Mouse (Mus musculus): ENCODE data around the gene Ccdc9. TPM values are rescaled to one million over a fixed set of nuclear protein-coding genes. Genes with fewer than 3 reads are reported as not detected.
"Not testable (repeated sequence)": the region's sequence is repeated elsewhere in the genome, so short reads cannot be mapped to it uniquely, and the experiment has no call there.

Ccdc9 gene
- polyA plus RNA-seq, 1 experiment from 2014 or later: 16.2 TPM

DNA sequence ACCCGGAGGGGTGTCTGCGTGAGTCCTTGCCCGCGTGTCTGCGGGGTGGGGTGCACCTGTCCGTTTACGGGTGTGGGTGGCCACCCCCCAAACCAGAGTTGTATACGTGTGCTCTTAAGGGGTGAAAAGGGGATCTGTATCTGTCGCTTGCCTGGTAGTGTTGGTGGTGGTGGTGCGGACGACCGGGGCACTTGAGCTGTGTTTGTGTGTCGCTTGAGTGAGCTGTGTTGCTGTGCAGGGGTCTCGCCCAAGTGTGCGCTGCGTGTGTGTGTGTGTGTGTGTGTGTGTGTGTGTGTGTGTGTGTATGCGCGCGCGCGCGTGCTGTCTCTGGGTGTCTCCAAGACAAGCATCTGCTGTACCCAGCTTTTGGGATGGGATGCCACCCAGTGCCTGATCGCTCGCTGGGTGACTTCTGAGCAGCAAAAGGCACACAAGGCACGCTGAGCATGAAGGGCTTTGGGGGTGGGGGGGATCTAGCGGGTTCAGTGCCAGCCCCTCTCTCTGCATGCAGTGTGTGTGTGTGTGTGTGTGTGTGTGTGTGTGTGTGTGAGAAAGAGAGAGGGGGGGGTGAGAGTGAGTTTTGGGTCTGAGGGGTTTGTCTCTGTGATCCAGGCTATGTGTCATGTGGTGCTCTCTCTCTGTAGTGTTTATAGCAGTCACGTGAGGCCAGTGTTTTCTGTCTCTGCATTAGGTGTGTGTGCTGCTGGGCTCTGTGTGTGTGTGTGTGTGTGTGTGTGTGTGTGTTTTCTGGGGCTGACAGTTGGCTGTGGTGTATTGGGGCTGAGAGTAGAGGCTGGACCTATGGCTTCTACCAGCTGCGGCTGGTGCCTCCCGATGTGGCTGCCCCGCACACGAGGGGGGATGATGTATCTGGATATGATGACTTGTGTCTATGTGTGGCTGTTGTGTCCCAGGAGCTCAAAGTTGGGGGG lies 24.2 kb upstream of the Ccdc9 start:
- WGBS: under 1% methylated on average over 31 of the region's 31 CpGs
- Histone ChIP-seq H3K4me3 (ENCODE audit: low read depth, low read length) (peak overlapping the region; percentile 71), H3K27ac (replicated peaks; ENCODE audit: low read depth, low read length) (no peak overlapping the region), H3K36me3 (replicated peaks; ENCODE audit: control insufficient read depth, insufficient read depth, low read depth, low read length) (no peaks in the 10 kb centered on the region), H3K9ac (replicated peaks; ENCODE audit: low read length) (peak overlapping the region; percentile 89), H3K9me3 (replicated peaks; ENCODE audit: control insufficient read depth, low read length) (no peaks in the 10 kb centered on the region), H3K4me1 (ENCODE audit: control insufficient read depth, insufficient read depth, low read length) (peaks cover 18% of the 10 kb centered on the region), H3K27me3 (ENCODE audit: control insufficient read depth, insufficient read depth, low read length) (peaks cover 11% of the 10 kb centered on the region; the same call in 1 of the 2 replicates), H3K4me2 (ENCODE audit: low read depth, low read length) (peak overlapping the region; percentile 100)
- DNase-seq (ENCODE audit: low spot score) (peak; percentile 16), ATAC-seq (replicated peaks; ENCODE audit: insufficient number of reproducible peaks, low FRiP score, low TSS enrichment, low read depth) (no peak)

DNA sequence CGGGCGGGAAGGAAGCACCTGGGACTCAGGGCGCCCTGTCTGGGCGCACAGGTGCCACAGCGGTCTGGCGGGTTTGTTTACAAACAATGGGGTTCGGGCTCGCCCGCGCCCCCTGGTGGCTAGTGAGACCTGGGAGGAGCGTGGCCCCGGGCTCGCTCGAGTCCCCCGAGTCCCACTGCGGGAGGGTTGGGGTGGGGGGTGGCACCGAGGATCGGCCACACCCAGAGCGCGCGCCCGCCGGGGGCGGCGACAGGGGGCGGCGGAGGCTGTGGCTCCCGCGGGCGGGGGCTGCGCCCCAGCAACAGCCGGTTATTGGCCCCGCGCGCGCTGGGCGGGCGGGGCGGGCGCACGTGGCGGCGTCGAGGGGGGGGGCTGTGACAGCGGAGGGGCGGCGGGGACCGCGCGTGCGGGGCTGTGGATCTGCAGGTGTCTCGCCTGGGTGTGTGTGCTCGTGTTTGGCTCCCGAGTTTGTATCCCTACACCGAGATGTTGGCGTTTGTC lies 23.5 kb upstream of the Ccdc9 start:
- no peak overlapping the region for H3K27ac ChIP-seq (replicated peaks; ENCODE audit: low read depth, low read length)
- no peak for ATAC-seq (replicated peaks; ENCODE audit: insufficient number of reproducible peaks, low FRiP score, low TSS enrichment, low read depth)
- H3K4me3 ChIP-seq (ENCODE audit: low read depth, low read length): peak overlapping the region; percentile 71

GRCm38 (mm10) chr7:16309318-16310019 lies 22.9 kb upstream of the Ccdc9 start:
- DNase-seq (ENCODE audit: low spot score) (peak; percentile 82), ATAC-seq (replicated peaks; ENCODE audit: insufficient number of reproducible peaks, low FRiP score, low TSS enrichment, low read depth) (peak; percentile 32)
- Histone ChIP-seq H3K27me3 (ENCODE audit: control insufficient read depth, insufficient read depth, low read length) (peaks cover 11% of the 10 kb centered on the region; the same call in 1 of the 2 replicates), H3K4me2 (ENCODE audit: low read depth, low read length) (peak overlapping the region; percentile 100), H3K4me1 (ENCODE audit: control insufficient read depth, insufficient read depth, low read length) (peaks cover 18% of the 10 kb centered on the region), H3K27ac (replicated peaks; ENCODE audit: low read depth, low read length) (no peak overlapping the region), H3K9ac (replicated peaks; ENCODE audit: low read length) (peak overlapping the region; percentile 50), H3K9me3 (replicated peaks; ENCODE audit: control insufficient read depth, low read length) (no peaks in the 10 kb centered on the region), H3K4me3 (ENCODE audit: low read depth, low read length) (peak overlapping the region; percentile 71), H3K36me3 (replicated peaks; ENCODE audit: control insufficient read depth, insufficient read depth, low read depth, low read length) (no peaks in the 10 kb centered on the region)
- under 1% methylated on average over 61 of the region's 61 CpGs for WGBS

More for the DNA sequence above, 23.5 kb upstream of the Ccdc9 start:
- H3K36me3 ChIP-seq (replicated peaks; ENCODE audit: control insufficient read depth, insufficient read depth, low read depth, low read length): no peaks in the 10 kb centered on the region
- peaks cover 18% of the 10 kb centered on the region for H3K4me1 ChIP-seq (ENCODE audit: control insufficient read depth, insufficient read depth, low read length)
- peak overlapping the region; percentile 50 for H3K9ac ChIP-seq (replicated peaks; ENCODE audit: low read length)
- WGBS: under 1% methylated on average over 37 of the region's 56 CpGs
- H3K9me3 ChIP-seq (replicated peaks; ENCODE audit: control insufficient read depth, low read length): no peaks in the 10 kb centered on the region
- peak overlapping the region; percentile 100 for H3K4me2 ChIP-seq (ENCODE audit: low read depth, low read length)
- DNase-seq (ENCODE audit: low spot score): peak; percentile 75
- peaks cover 11% of the 10 kb centered on the region; the same call in 1 of the 2 replicates for H3K27me3 ChIP-seq (ENCODE audit: control insufficient read depth, insufficient read depth, low read length)

- Histone ChIP-seq H3K36me3 (replicated peaks; ENCODE audit: control insufficient read depth, insufficient read depth, low read depth, low read length) (no peaks in the 10 kb centered on the region), H3K27me3 (ENCODE audit: control insufficient read depth, insufficient read depth, low read length) (peaks cover 11% of the 10 kb centered on the region; the same call in 1 of the 2 replicates), H3K4me3 (ENCODE audit: low read depth, low read length) (peak overlapping the region; percentile 71), H3K4me2 (ENCODE audit: low read depth, low read length) (peak overlapping the region; percentile 100), H3K27ac (replicated peaks; ENCODE audit: low read depth, low read length) (no peak overlapping the region), H3K9ac (replicated peaks; ENCODE audit: low read length) (peak overlapping the region; percentile 50), H3K4me1 (ENCODE audit: control insufficient read depth, insufficient read depth, low read length) (peaks cover 18% of the 10 kb centered on the region), H3K9me3 (replicated peaks; ENCODE audit: control insufficient read depth, low read length) (no peaks in the 10 kb centered on the region)
- DNase-seq (ENCODE audit: low spot score) (no peak), ATAC-seq (replicated peaks; ENCODE audit: insufficient number of reproducible peaks, low FRiP score, low TSS enrichment, low read depth) (no peak)
- WGBS: 43% methylated on average over 16 of the region's 16 CpGs
Observed at GRCm38 (mm10) chr7:16308555-16309317, 22.1 kb upstream of the Ccdc9 start.

DNA sequence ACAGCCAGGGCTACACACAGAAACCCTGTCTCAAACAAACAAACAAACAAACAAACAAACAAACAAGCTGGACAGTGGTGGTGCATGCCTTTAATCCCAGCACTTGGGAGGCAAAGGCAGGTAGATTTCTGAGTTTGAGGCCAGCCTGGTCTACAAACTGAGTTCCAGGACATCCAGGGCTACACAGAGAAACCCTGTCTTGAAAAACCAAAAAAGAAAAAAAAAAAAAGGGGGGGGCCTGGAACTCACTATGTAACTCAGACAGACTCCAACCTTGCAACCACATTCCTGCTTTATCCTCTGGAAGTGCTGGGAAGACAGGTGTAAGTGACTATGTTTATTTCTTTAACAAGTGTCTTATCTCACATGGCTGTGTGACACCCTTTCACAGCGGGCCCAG lies 21.5 kb upstream of the Ccdc9 start, which contains the start of gene Bbc3:
Gene Bbc3 (plus strand): TSS at position 301 of the 400 bp plus-strand sequence.
- H3K27ac ChIP-seq (replicated peaks; ENCODE audit: low read depth, low read length): not testable (repeated sequence)

DNA sequence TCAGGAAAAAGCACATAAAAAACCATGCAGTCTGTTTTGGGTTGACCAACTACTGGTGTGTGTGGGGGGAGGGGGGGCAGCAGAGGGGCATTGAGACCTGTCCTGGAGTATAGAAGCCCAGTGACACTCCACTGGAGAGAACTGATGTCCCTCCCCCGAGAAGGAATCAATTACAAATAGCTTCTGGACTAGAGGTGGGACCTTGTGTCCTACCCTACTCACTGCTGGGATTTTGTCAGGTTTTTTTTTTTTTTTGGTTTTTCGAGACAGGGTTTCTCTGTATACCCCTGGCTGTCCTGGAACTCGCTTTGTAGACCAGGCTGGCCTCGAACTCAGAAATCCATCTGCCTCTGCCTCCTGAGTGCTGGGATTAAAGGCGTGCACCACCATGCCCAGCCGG lies 20.5 kb upstream of the Ccdc9 start:
- H3K9ac ChIP-seq (replicated peaks; ENCODE audit: low read length); H3K27ac ChIP-seq (replicated peaks; ENCODE audit: low read depth, low read length); H3K4me3 ChIP-seq (ENCODE audit: low read depth, low read length); H3K9me3 ChIP-seq (replicated peaks; ENCODE audit: control insufficient read depth, low read length); H3K4me1 ChIP-seq (ENCODE audit: control insufficient read depth, insufficient read depth, low read length); DNase-seq (ENCODE audit: low spot score); H3K4me2 ChIP-seq (ENCODE audit: low read depth, low read length); ATAC-seq (replicated peaks; ENCODE audit: insufficient number of reproducible peaks, low FRiP score, low TSS enrichment, low read depth); H3K36me3 ChIP-seq (replicated peaks; ENCODE audit: control insufficient read depth, insufficient read depth, low read depth, low read length): not testable (repeated sequence)
- peaks cover 10% of the 10 kb centered on the region; the same call in 1 of the 2 replicates for H3K27me3 ChIP-seq (ENCODE audit: control insufficient read depth, insufficient read depth, low read length)
- WGBS: 68% methylated on average over 6 of the region's 6 CpGs

More for the DNA sequence above, 21.5 kb upstream of the Ccdc9 start, which contains the start of gene Bbc3:
- not testable (repeated sequence) for ATAC-seq (replicated peaks; ENCODE audit: insufficient number of reproducible peaks, low FRiP score, low TSS enrichment, low read depth); DNase-seq (ENCODE audit: low spot score); H3K36me3 ChIP-seq (replicated peaks; ENCODE audit: control insufficient read depth, insufficient read depth, low read depth, low read length); H3K9me3 ChIP-seq (replicated peaks; ENCODE audit: control insufficient read depth, low read length)
- H3K9ac ChIP-seq (replicated peaks; ENCODE audit: low read length): peak within 1 kb of the TSS; percentile 50
- 59% methylated on average over 1 of the region's 1 CpGs for WGBS
- H3K4me2 ChIP-seq (ENCODE audit: low read depth, low read length): peak within 1 kb of the TSS; percentile 100
- H3K27me3 ChIP-seq (ENCODE audit: control insufficient read depth, insufficient read depth, low read length): peaks cover 11% of the 10 kb centered on the region; the same call in 1 of the 2 replicates
- peaks cover 14% of the 10 kb centered on the region for H3K4me1 ChIP-seq (ENCODE audit: control insufficient read depth, insufficient read depth, low read length)
- H3K4me3 ChIP-seq (ENCODE audit: low read depth, low read length): peak within 1 kb of the TSS; percentile 71

DNA sequence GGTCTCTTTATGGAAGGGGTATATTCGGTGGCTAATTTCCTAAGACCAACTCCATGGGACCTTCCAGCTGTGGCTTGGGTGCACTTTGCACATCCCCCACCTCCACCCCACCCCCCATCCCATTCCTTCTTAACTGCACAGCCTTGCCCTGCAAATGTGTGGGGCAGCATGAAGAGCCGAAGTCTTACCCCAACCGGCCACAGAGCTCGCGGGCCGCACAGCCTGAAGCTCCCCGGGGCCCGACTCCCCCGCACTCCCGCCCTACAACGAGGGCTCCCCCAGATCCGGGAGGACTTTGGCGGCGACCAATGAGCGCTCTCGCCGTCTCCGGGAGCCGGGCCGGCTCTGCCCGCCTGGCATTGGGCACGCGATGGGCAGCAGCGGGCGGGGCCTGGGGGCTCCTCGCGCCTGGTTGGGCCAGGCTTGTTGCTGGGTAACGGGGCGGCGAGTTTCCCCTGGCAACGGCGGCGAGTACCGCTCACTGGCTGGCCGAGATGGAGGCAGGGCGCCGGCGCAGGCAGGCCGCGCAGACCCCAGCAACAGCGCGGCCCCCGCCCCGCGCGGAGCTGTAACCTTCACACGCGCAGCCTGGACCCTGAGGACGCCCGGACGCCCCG lies 12.9 kb upstream of the Ccdc9 start:
- ATAC-seq (replicated peaks; ENCODE audit: insufficient number of reproducible peaks, low FRiP score, low TSS enrichment, low read depth): peak; percentile 86
- no peak overlapping the region; the same call in 1 of the 2 replicates for H3K27ac ChIP-seq (replicated peaks; ENCODE audit: low read depth, low read length)
- under 1% methylated on average over 52 of the region's 52 CpGs for WGBS

More for the DNA sequence above, 12.9 kb upstream of the Ccdc9 start:
- peak; percentile 91 for DNase-seq (ENCODE audit: low spot score)
- Histone ChIP-seq H3K9ac (replicated peaks; ENCODE audit: low read length) (peak overlapping the region; percentile 62), H3K4me1 (ENCODE audit: control insufficient read depth, insufficient read depth, low read length) (no peaks in the 10 kb centered on the region; the same call in none of the 2 replicates), H3K4me3 (ENCODE audit: low read depth, low read length) (peak overlapping the region; percentile 44), H3K36me3 (replicated peaks; ENCODE audit: control insufficient read depth, insufficient read depth, low read depth, low read length) (no peaks in the 10 kb centered on the region), H3K4me2 (ENCODE audit: low read depth, low read length) (peak overlapping the region; percentile 90), H3K27me3 (ENCODE audit: control insufficient read depth, insufficient read depth, low read length) (no peaks in the 10 kb centered on the region), H3K9me3 (replicated peaks; ENCODE audit: control insufficient read depth, low read length) (no peaks in the 10 kb centered on the region)
